Mouse (Mus musculus): ENCODE measurements around the gene Efhb. TPM values are rescaled to one million over a fixed set of nuclear protein-coding genes. Genes with fewer than 3 reads are reported as not detected.

Efhb gene
- not detected for polyA plus RNA-seq (2015; fragmentation: Illumina TruSeq; extraction: RNeasy Lipid Tissue Mini Kit (QIAGEN cat#74804); ENCODE audit: insufficient read depth, low read depth, low replicate concordance)

GRCm38 (mm10) chr17:53462603-53463495 is at the start of gene Efhb:
Gene Efhb (minus strand): TSS chr17:53463321.

GRCm38 (mm10) chr17:53478858-53479603 is 15.9 kb upstream of the Efhb start, which contains the start of gene Rab5a:
Gene Rab5a (plus strand): TSS chr17:53479234.

Other genes starting within 250 kb of the Efhb start
- gene Rab5a, start 15.9 kb upstream of the Efhb start, polyA plus RNA-seq (2015; fragmentation: Illumina TruSeq; extraction: RNeasy Lipid Tissue Mini Kit (QIAGEN cat#74804); ENCODE audit: insufficient read depth, low read depth, low replicate concordance), result 10.5 TPM
- not detected for gene Pp2d1, start 76.1 kb upstream of the Efhb start, polyA plus RNA-seq (2015; fragmentation: Illumina TruSeq; extraction: RNeasy Lipid Tissue Mini Kit (QIAGEN cat#74804); ENCODE audit: insufficient read depth, low read depth, low replicate concordance)
- gene Kat2b, start 103.5 kb upstream of the Efhb start, polyA plus RNA-seq (2015; fragmentation: Illumina TruSeq; extraction: RNeasy Lipid Tissue Mini Kit (QIAGEN cat#74804); ENCODE audit: insufficient read depth, low read depth, low replicate concordance), result 6.1 TPM
- gene Sgo1, start 226.0 kb upstream of the Efhb start, polyA plus RNA-seq (2015; fragmentation: Illumina TruSeq; extraction: RNeasy Lipid Tissue Mini Kit (QIAGEN cat#74804); ENCODE audit: insufficient read depth, low read depth, low replicate concordance), result 0.87 TPM